Mouse (Mus musculus) liver, embryonic 14.5 days (tissue): ENCODE results near the gene Slc9a1.

Source experiments
- CTCF ChIP-seq: IDR thresholded peaks from 2 replicates; pipeline ENCODE4 v1.5.1; 2016; ENCODE audit warnings: antibody characterized with exemption, low read depth, control low read depth
- EP300 ChIP-seq: IDR thresholded peaks from 2 replicates; pipeline ENCODE4 v1.6.1; 2016; ENCODE audit warnings: antibody characterized with exemption, low read depth

GRCm38 (mm10) chr4:133423691-133424090 lies 54.2 kb downstream of the Slc9a1 start:
- no peak for TF ChIP-seq EP300
- no peak for TF ChIP-seq CTCF
